Mouse (Mus musculus): ENCODE measurements at regions not wholly inside any gene's neighbourhood (a gene's known extent, or its start where the extent isn't known, plus 50 kb on each side); places are given as distances from the start of the nearest gene placed in this dataset.
"Not testable (repeated sequence)": the region's sequence is repeated elsewhere in the genome, so short reads cannot be mapped to it uniquely, and the experiment has no call there.

DNA sequence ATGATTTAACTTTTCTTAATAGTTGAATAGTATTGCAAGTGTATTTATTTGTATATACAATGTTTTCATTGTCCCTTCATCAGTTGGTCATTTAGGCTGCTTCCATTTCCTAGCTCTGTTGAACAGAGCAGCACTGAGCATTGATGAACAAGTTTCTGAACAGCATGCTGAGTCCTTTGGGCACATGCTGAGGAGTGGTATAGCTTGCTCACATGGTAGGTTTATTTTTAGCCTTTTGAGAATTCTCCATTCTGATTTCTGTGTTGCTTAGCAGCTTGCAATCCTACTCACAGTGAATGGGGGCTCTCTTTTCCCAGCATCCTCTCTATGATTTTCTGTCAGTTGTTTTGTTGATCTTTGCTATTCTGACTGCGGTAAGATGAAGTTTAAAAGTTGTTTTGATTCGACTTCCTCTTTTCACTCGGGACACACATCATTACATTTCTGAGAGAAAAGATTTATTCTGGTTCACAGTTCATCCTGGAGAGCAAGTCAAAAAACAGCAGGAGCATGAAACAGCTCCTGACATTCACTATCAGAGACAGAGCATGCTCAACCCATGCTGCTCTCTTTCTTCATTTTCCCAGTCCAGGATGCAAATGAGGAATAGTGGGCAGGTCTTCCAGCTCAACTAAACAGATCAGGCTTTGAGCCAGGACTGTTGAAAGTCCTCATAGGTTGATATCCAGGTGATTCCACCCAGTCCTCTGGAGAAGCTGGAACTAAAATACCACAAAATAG, 413.1 kb downstream of the Gm37988 start:
- Histone ChIP-seq H3K9me3 (ENCODE audit: control insufficient read depth, low read length) (no peaks in the 10 kb centered on the region), H3K36me3 (ENCODE audit: control insufficient read depth, insufficient read depth, low read length) (no peaks in the 10 kb centered on the region), H3K4me1 (ENCODE audit: control insufficient read depth, insufficient read depth, low read length) (no peaks in the 10 kb centered on the region), H3K4me3 (replicated peaks; ENCODE audit: low read depth, low read length) (no peak overlapping the region), H3K27ac (replicated peaks; ENCODE audit: low read depth, low read length) (no peak overlapping the region), H3K9ac (replicated peaks; ENCODE audit: low read length) (no peak overlapping the region), H3K27me3 (ENCODE audit: control insufficient read depth, insufficient read depth, low read length) (no peaks in the 10 kb centered on the region), H3K4me2 (ENCODE audit: low read length) (no peak overlapping the region)
- WGBS = 42% methylated on average over 3 of the region's 3 CpGs
- ATAC-seq (ENCODE audit: low FRiP score, low TSS enrichment) (no peak), DNase-seq (no peak)

GRCm38 (mm10) chr1:5227866-5228265, 420.2 kb downstream of the Gm37988 start:
- Histone ChIP-seq H3K9ac (replicated peaks; ENCODE audit: low read length) (no peak overlapping the region), H3K27me3 (ENCODE audit: control insufficient read depth, insufficient read depth, low read length) (no peaks in the 10 kb centered on the region), H3K4me1 (ENCODE audit: control insufficient read depth, insufficient read depth, low read length) (peaks cover 3% of the 10 kb centered on the region; the same call in 1 of the 2 replicates), H3K4me2 (ENCODE audit: low read length) (no peak overlapping the region), H3K9me3 (ENCODE audit: control insufficient read depth, low read length) (no peaks in the 10 kb centered on the region), H3K4me3 (replicated peaks; ENCODE audit: low read depth, low read length) (no peak overlapping the region), H3K27ac (replicated peaks; ENCODE audit: low read depth, low read length) (no peak overlapping the region), H3K36me3 (ENCODE audit: control insufficient read depth, insufficient read depth, low read length) (no peaks in the 10 kb centered on the region)
- no peak for ATAC-seq (ENCODE audit: low FRiP score, low TSS enrichment)
- no peak for DNase-seq
- 16% methylated on average over 6 of the region's 6 CpGs for WGBS

GRCm38 (mm10) chr1:5231218-5231617, 423.5 kb downstream of the Gm37988 start:
- no peak for ATAC-seq (ENCODE audit: low FRiP score, low TSS enrichment)
- no peaks in the 10 kb centered on the region for H3K36me3 ChIP-seq (ENCODE audit: control insufficient read depth, insufficient read depth, low read length)
- no peak for DNase-seq
- no peaks in the 10 kb centered on the region for H3K27me3 ChIP-seq (ENCODE audit: control insufficient read depth, insufficient read depth, low read length)
- H3K27ac ChIP-seq (replicated peaks; ENCODE audit: low read depth, low read length) = no peak overlapping the region
- no peak overlapping the region for H3K9ac ChIP-seq (replicated peaks; ENCODE audit: low read length)
- H3K4me2 ChIP-seq (ENCODE audit: low read length) = no peak overlapping the region
- H3K4me1 ChIP-seq (ENCODE audit: control insufficient read depth, insufficient read depth, low read length) = peaks cover 7% of the 10 kb centered on the region; the same call in 1 of the 2 replicates
- no peak overlapping the region for H3K4me3 ChIP-seq (replicated peaks; ENCODE audit: low read depth, low read length)
- 88% methylated on average over 5 of the region's 5 CpGs for WGBS
- H3K9me3 ChIP-seq (ENCODE audit: control insufficient read depth, low read length) = no peaks in the 10 kb centered on the region

- DNase-seq = peak; percentile 44
These were observed 424.5 kb downstream of the Gm37988 start for GRCm38 (mm10) chr1:5231961-5232846.

DNA sequence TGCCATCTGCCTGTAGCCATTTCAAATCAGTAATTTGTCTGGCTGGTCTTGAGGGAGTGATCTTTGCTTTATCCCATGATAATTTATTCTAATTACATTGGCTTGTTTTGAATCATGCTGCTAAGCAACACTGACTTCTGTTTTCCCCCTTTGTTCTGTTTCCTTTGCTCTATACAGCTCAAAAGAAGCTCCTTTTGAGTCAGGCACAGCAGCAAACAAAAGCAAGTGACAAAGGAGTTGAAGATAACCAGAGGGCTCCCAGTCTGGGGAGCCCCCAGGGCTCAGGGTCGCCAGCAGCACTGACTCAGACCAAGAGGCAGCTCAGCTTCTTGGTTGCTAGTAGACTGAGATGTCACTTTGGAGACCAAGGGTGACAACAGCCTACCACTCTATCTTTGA, 425.2 kb downstream of the Gm37988 start:
- DNase-seq = peak; percentile 66
- WGBS = 0% methylated on average over 1 of the region's 1 CpGs

More at GRCm38 (mm10) chr1:5231961-5232846, 424.5 kb downstream of the Gm37988 start:
- H3K9ac ChIP-seq (replicated peaks; ENCODE audit: low read length) = no peak overlapping the region
- H3K9me3 ChIP-seq (ENCODE audit: control insufficient read depth, low read length) = no peaks in the 10 kb centered on the region
- H3K27me3 ChIP-seq (ENCODE audit: control insufficient read depth, insufficient read depth, low read length) = no peaks in the 10 kb centered on the region
- WGBS = 12% methylated on average over 4 of the region's 4 CpGs
- H3K36me3 ChIP-seq (ENCODE audit: control insufficient read depth, insufficient read depth, low read length) = no peaks in the 10 kb centered on the region
- no peak overlapping the region for H3K4me2 ChIP-seq (ENCODE audit: low read length)
- H3K4me3 ChIP-seq (replicated peaks; ENCODE audit: low read depth, low read length) = no peak overlapping the region
- ATAC-seq (ENCODE audit: low FRiP score, low TSS enrichment) = 0 out of 2 replicates have a peak, but pooled peaks have one; percentile 19
- H3K27ac ChIP-seq (replicated peaks; ENCODE audit: low read depth, low read length) = no peak overlapping the region
- peaks cover 7% of the 10 kb centered on the region; the same call in 1 of the 2 replicates for H3K4me1 ChIP-seq (ENCODE audit: control insufficient read depth, insufficient read depth, low read length)

GRCm38 (mm10) chr1:5243186-5243585, 435.5 kb downstream of the Gm37988 start:
- no peak overlapping the region for H3K9ac ChIP-seq (replicated peaks; ENCODE audit: low read length)

More for the DNA sequence above, 425.2 kb downstream of the Gm37988 start:
- Histone ChIP-seq H3K27me3 (ENCODE audit: control insufficient read depth, insufficient read depth, low read length) (no peaks in the 10 kb centered on the region), H3K4me1 (ENCODE audit: control insufficient read depth, insufficient read depth, low read length) (peaks cover 7% of the 10 kb centered on the region; the same call in 1 of the 2 replicates), H3K4me3 (replicated peaks; ENCODE audit: low read depth, low read length) (no peak overlapping the region), H3K27ac (replicated peaks; ENCODE audit: low read depth, low read length) (peak overlapping the region; percentile 21; the same call in 1 of the 2 replicates), H3K36me3 (ENCODE audit: control insufficient read depth, insufficient read depth, low read length) (no peaks in the 10 kb centered on the region), H3K4me2 (ENCODE audit: low read length) (no peak overlapping the region), H3K9me3 (ENCODE audit: control insufficient read depth, low read length) (no peaks in the 10 kb centered on the region), H3K9ac (replicated peaks; ENCODE audit: low read length) (no peak overlapping the region)
- peak; percentile 84 for ATAC-seq (ENCODE audit: low FRiP score, low TSS enrichment)

GRCm38 (mm10) chr1:5260874-5261273, 453.2 kb downstream of the Gm37988 start:
- not testable (repeated sequence) for H3K9me3 ChIP-seq (ENCODE audit: control insufficient read depth, low read length); H3K27me3 ChIP-seq (ENCODE audit: control insufficient read depth, insufficient read depth, low read length); H3K9ac ChIP-seq (replicated peaks; ENCODE audit: low read length); DNase-seq; H3K27ac ChIP-seq (replicated peaks; ENCODE audit: low read depth, low read length); H3K4me1 ChIP-seq (ENCODE audit: control insufficient read depth, insufficient read depth, low read length); ATAC-seq (ENCODE audit: low FRiP score, low TSS enrichment); H3K36me3 ChIP-seq (ENCODE audit: control insufficient read depth, insufficient read depth, low read length); H3K4me3 ChIP-seq (replicated peaks; ENCODE audit: low read depth, low read length); H3K4me2 ChIP-seq (ENCODE audit: low read length)
- 68% methylated on average over 6 of the region's 6 CpGs for WGBS

More at GRCm38 (mm10) chr1:5243186-5243585, 435.5 kb downstream of the Gm37988 start:
- no peaks in the 10 kb centered on the region for H3K36me3 ChIP-seq (ENCODE audit: control insufficient read depth, insufficient read depth, low read length)
- ATAC-seq (ENCODE audit: low FRiP score, low TSS enrichment) (no peak), DNase-seq (no peak)
- H3K27ac ChIP-seq (replicated peaks; ENCODE audit: low read depth, low read length) = no peak overlapping the region
- no peaks in the 10 kb centered on the region for H3K9me3 ChIP-seq (ENCODE audit: control insufficient read depth, low read length)
- no peak overlapping the region for H3K4me2 ChIP-seq (ENCODE audit: low read length)
- WGBS = 87% methylated on average over 3 of the region's 3 CpGs
- no peaks in the 10 kb centered on the region for H3K4me1 ChIP-seq (ENCODE audit: control insufficient read depth, insufficient read depth, low read length)
- H3K4me3 ChIP-seq (replicated peaks; ENCODE audit: low read depth, low read length) = no peak overlapping the region
- H3K27me3 ChIP-seq (ENCODE audit: control insufficient read depth, insufficient read depth, low read length) = no peaks in the 10 kb centered on the region

GRCm38 (mm10) chr1:5261297-5261696, 453.6 kb downstream of the Gm37988 start:
- not testable (repeated sequence) for H3K36me3 ChIP-seq (ENCODE audit: control insufficient read depth, insufficient read depth, low read length)
- 33% methylated on average over 2 of the region's 2 CpGs for WGBS

More at GRCm38 (mm10) chr1:5261297-5261696, 453.6 kb downstream of the Gm37988 start:
- H3K4me1 ChIP-seq (ENCODE audit: control insufficient read depth, insufficient read depth, low read length); DNase-seq; H3K4me3 ChIP-seq (replicated peaks; ENCODE audit: low read depth, low read length); H3K9me3 ChIP-seq (ENCODE audit: control insufficient read depth, low read length); ATAC-seq (ENCODE audit: low FRiP score, low TSS enrichment); H3K4me2 ChIP-seq (ENCODE audit: low read length); H3K27me3 ChIP-seq (ENCODE audit: control insufficient read depth, insufficient read depth, low read length); H3K27ac ChIP-seq (replicated peaks; ENCODE audit: low read depth, low read length); H3K9ac ChIP-seq (replicated peaks; ENCODE audit: low read length): not testable (repeated sequence)
